Mouse (Mus musculus): Measurements from ENCODE around the gene Nubpl. TPM values are rescaled to one million over a fixed set of nuclear protein-coding genes. Genes with fewer than 3 reads are reported as not detected.
A peak's percentile ranks its signal among the peaks of the same experiment; 100 is the strongest.

Gene Nubpl
- total RNA-seq, 2 experiments from 2014 or later = 5.1 to 6.4 TPM

DNA sequence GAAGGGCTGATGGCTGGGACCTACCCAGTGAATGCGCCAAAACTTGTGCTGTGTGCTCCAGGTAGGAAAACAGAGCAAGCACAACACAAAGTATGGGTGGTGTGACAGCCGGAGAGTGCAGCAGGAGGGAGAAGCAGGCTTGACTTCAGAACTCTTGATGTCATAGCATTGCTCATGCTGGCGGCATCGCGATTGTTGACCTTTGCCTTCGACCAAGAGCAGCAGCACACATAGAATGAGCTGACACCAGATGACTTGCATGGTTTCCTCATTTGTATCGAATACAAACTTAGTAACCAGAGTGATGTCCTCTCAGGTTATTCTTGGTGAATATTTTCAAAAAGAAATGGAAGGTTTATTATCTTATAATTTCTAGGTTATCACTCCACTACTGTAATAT, 211.1 kb downstream of the Nubpl start:
- no peak for DNase-seq (ENCODE audit: low spot score in 2 of 2)
- intact Hi-C loops (cut with DNase I) = no loop called here

DNA sequence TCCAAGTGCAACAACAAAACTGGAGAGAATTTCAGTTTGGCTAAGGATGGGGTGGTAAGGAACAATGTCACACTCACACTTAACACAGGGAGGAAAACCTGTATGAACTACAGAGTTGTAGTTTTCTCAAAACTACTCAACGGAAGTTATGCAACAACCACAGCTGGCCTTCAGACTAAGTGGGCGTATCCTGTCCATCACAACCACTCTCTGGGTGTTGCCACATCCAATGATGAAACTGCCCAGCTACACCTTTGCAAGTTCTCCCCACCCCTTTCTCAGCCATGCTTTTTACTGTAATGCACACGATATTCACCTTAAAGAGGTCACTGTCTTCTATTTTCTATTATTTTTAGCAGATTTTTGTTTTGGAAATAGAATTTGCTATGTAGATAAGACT, 217.3 kb downstream of the Nubpl start:
- intact Hi-C loops (cut with DNase I) = no loop called here
- DNase-seq (ENCODE audit: low spot score in 2 of 2) = no peak

DNA sequence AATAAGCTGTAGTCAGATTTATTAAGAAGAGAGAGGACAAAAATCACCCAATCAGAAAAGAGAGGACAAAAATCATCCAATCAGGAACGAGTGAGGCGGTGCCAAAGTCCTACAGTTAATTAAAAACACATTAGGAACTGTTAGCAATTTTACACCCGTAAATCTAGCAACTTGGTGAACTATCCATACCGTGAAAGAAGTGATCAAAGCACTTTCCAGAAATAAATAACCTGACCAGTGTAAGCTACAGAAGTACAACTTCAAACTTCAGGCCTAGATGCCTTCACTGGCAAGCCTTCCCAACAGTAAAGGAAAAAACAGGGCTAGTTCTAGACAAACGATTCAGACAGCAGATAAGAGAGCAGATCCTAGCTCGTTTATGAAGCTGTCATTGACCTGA, 220.1 kb downstream of the Nubpl start:
- intact Hi-C loops (cut with DNase I) = no loop called here
- DNase-seq (ENCODE audit: low spot score in 2 of 2) = no peak

DNA sequence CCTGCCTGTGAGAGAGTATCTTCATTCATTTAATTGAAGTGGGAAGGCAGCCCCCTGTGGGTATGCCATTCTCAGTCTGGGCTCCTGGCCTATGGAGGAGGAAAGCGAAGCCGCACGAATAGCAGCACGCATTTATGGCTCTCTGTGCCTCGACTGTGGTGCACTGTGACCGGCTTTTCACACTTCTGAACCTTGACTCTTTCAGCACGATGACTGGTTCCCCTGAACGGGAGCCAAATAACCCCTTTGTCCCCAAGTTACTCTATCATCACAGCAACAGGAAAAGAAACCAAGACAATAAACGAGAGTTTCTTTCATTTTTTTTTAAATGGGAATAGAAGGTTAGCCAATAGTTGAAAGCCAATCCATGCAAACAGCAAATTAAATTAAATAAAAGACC, 220.9 kb downstream of the Nubpl start:
- no peak for DNase-seq (ENCODE audit: low spot score in 2 of 2)
- intact Hi-C loops (cut with DNase I) = no loop called here

DNA sequence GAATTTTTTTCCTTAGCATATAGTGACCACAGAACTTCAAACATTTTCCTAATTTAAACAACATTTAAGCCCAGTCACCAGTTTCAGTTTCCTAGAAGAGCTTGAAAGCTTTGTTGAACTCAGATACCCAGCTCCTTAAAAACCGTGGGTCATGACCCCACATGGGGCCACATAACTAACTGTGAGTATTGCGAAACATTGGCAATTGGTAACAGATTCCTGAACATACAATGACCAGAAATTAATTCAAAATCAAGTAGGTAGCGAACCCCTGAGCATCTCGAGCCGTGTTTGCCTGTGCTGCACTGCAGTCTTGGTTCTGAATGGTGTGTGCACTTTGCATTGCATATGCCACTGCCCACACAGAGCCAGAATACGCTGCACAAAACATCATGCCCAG, 221.6 kb downstream of the Nubpl start:
- DNase-seq (ENCODE audit: low spot score in 2 of 2) = no peak
- intact Hi-C loops (cut with DNase I) = no loop called here

DNA sequence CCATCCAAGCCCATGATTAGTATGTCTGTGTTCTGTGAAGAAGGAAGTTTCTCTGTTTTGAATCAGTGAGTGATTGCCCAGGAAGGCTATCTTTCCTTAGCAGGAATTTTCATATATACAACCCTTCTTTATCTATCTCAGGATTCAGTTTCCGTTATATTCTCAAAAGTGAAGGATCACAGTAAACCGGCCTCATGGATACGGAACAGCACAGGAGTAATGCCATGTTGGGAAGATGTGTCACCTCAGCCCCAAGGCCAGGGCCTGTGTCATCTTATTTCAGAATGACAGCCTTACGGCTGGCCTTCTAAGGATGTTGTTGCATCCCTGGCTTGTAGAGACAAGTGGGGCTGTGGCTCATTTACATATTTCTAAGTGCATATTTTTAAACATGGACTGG, 231.0 kb downstream of the Nubpl start:
- intact Hi-C loops (cut with DNase I) = no loop called here
- DNase-seq (ENCODE audit: low spot score in 2 of 2) = no peak

DNA sequence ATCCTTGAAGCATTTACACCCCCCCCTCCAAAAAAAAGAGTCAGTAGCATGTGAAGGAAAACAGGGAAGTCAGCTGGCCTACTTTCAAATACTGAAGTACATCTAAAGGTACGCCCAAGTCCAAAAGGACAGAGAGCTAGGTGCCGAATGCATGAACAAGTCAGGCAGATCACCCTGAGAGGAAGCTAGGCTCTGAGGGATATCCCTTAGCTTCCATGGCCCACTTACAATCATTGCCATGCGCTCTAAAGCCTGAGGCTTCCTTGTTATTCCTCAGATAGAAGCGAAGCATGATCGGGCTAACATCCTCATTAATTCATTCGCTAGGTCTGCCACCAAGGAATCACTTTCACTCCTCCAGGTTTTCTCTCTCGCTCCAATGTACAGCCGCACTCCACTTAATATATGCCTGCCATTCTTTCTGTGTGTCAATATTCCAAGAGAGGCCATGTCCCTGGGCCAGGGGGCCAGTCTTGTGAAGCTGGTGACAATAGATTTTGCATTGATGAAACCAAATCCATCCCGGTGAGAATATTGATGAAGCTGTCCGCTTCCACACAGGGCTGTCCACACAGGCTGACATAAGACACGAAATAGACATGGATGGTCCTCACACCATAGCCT, 237.7 kb downstream of the Nubpl start:
- intact Hi-C loops (cut with DNase I) = no loop called here
- DNase-seq (ENCODE audit: low spot score in 2 of 2) = no peak

DNA sequence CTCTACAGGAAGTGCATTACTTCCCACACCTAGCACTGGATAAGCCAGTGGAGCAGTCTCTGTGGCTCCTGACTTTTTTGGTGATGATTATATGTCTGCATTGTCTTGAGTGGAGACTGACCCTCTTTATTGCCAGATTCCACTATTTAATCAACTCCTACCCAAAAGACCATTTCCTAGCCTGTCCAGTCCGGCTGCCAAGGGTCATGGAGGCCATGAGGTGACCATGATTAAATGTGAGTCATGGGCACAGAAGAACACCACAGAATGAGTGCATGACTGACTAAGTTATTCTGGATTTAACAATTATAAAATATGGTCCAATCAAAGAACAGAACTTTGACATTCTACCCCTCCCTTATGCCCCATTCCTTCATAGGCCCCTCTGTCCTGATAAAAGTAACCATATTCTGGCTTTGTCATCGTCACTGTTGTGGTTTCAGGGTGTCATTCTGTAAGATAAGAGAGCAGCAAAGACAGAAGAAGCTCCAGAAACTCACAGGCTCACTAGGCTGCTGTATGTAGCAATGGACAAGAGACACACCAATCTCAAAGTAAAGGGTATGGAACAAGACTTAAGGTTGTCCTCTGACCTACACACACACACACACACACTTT, 240.7 kb downstream of the Nubpl start:
- intact Hi-C loops (cut with DNase I) = no loop called here
- no peak for DNase-seq (ENCODE audit: low spot score in 2 of 2)

DNA sequence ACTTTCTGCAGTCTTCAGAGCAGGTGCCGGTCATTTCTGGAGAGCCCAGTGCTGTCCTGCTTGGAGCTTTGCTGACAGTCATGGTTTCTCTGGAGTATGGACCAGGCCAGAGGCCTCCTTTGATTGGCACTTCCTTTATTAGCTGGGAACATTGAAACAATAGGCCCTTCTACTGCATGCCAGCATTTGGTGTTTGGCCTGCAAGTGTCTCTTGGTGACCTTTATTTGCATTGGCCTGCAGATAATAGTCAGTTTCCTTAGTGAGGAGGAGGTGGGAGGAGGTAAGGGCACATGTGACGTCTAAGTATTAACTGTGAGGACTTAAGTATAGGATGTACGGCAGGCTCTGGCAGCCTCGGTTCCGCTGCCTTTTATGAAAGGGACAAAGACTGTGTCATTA, 249.1 kb downstream of the Nubpl start:
- intact Hi-C loops (cut with DNase I) = no loop called here
- no peak for DNase-seq (ENCODE audit: low spot score in 2 of 2)

DNA sequence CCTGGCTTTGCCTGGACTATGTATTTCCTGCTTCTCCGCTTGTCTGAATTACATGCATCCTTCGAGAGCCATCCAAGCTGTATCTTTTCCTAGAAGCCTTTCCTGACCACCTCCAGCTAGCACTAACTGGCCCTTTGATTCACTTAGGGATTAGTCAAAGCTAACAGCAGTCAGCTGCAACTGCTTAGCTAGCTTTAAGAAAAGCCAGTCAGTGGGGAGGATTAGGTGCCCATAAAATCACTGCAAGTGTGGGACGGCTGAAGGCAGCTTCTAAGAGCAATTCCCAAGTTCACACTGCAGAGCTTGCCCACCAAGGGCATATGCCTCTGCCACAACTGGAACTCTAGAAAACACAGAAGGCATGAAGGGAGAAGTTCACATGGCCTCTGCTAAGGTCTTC, 252.7 kb downstream of the Nubpl start:
- intact Hi-C loops (cut with DNase I) = no loop called here
- no peak for DNase-seq (ENCODE audit: low spot score in 2 of 2)

DNA sequence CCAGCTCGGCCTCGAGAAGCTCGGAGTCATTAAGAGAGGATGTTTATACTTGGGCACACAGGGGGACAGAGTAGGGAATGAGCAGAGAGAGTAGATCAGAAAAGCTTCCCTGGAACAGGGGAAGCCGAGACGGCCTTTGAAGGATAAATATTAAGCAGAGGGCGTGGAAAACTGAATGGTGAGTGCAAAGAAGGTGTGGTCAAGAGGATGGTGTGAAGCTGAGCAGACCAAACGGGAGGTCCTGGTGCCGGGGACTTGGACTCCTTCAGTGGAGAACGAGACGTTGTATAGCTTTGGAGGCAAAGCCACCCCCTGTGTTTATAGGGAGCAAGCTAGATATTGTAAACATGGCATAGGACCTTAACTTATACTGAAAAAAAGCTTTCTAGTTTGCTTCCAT, 261.9 kb downstream of the Nubpl start:
- intact Hi-C loops (cut with DNase I) = no loop called here
- no peak for DNase-seq (ENCODE audit: low spot score in 2 of 2)

DNA sequence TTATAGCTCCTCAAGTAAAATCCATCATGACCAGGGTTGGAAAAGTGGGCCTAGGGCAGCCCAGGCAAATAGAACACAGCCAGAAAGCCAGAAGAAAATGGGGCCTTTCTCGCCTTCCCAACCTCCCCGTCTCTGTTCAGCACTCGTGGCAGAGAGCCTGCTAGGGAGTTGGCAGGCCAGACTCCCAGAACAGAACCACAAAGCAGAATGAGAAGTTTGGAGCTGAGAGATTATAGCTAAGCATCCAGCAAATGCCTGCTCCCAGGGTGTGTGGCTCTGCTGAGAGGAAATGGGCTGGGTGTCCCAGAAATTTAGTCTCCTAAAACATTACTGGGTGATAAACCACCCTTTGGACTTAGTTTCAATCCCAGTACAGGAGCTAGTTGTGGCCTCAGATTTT, 262.6 kb downstream of the Nubpl start:
- DNase-seq (ENCODE audit: low spot score in 2 of 2) = peak in 1 of 2 experiments; percentile 53
- intact Hi-C loops (cut with DNase I) = no loop called here

DNA sequence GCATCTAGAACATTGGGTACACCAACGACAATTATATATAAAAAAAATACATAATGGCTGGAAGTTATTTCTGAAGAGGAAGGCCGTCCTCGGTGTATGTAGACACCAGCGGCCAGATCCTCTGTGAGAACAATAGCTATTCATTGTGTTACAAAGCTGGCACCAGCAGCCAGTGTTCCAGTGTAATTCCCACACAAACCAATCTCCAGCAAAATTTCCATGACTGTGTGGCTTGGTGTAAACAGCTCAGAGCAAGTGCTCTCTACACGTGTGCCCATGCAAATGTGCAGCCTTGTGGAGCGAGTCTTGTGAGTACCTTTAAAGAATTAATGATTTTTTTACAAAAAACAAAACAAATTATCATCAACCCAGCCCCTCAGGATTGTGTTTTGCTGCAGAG, 263.7 kb downstream of the Nubpl start:
- DNase-seq (ENCODE audit: low spot score in 2 of 2) = no peak
- intact Hi-C loops (cut with DNase I) = no loop called here

Other genes with a start within 250 kb of the Nubpl start
- gene Heatr5a, start 126.4 kb upstream of the Nubpl start, total RNA-seq (2021) = 1 to 10 TPM; 6.4 to 8.8 TPM
- 10 to 100 TPM in 1 of 2 experiments, 1 to 10 TPM in 1; 8.8 to 10.9 TPM for gene Dtd2, start 91.2 kb upstream of the Nubpl start, total RNA-seq (2021)
- not detected for gene Gpr33, start 69.7 kb upstream of the Nubpl start, total RNA-seq (2021)

Data from left cerebral cortex, postnatal 25 days (tissue).